Mouse (Mus musculus) kidney, embryonic 14.5 days (tissue): ENCODE measurements around the gene Eif2b4. TPM values are rescaled to one million over a fixed set of nuclear protein-coding genes. Genes with fewer than 3 reads are reported as not detected.
A peak's percentile ranks its signal among the peaks of the same experiment; 100 is the strongest.

Experiments used
- ATAC-seq: fragments of 200-750 bp; cut with Nextera tagmentation; 2 replicates; pipeline ENCODE4 v1.8.0; 2017; ENCODE audit warnings: moderate number of reproducible peaks, mild to moderate bottlenecking, moderate TSS enrichment, moderate library complexity; ENCODE audit not compliant: low FRiP score, low TSS enrichment
- H3K27ac ChIP-seq: fragments of 300-500 bp; sonication (generic); 2 replicates; pipeline ENCODE4 v1.5.1; 2014; ENCODE audit warnings: low read depth, mild to moderate bottlenecking, low read length, moderate library complexity, mixed read lengths
- H3K27me3 ChIP-seq: fragments of 300-500 bp; sonication (generic); 2 replicates; pipeline ENCODE4 v1.6.1; 2014; ENCODE audit warnings: mild to moderate bottlenecking, low read length; ENCODE audit not compliant: control insufficient read depth, insufficient read depth
- H3K36me3 ChIP-seq: fragments of 300-500 bp; sonication (generic); 2 replicates; pipeline ENCODE4 v1.6.1; 2014; ENCODE audit warnings: low read length, mixed read lengths; ENCODE audit not compliant: control insufficient read depth, insufficient read depth
- H3K4me1 ChIP-seq: fragments of 300-500 bp; sonication (generic); 2 replicates; pipeline ENCODE4 v1.6.1; 2014; ENCODE audit warnings: low read length, mixed read lengths; ENCODE audit not compliant: control insufficient read depth, insufficient read depth
- H3K4me2 ChIP-seq: fragments of 300-500 bp; sonication (generic); replicated peaks from 2 replicates; pipeline ENCODE4 v1.6.1; 2014; ENCODE audit warnings: low read depth, mild to moderate bottlenecking, low read length
- H3K4me3 ChIP-seq: fragments of 300-500 bp; sonication (generic); 2 replicates; pipeline ENCODE4 v1.5.1; 2014; ENCODE audit warnings: mild to moderate bottlenecking, low read length
- H3K9ac ChIP-seq: fragments of 300-500 bp; sonication (generic); 2 replicates; pipeline ENCODE4 v1.6.1; 2014; ENCODE audit warnings: low read depth, mild to moderate bottlenecking, low read length, moderate library complexity
- H3K9me3 ChIP-seq: fragments of 300-500 bp; sonication (generic); 2 replicates; pipeline ENCODE4 v1.6.1; 2016; ENCODE audit warnings: low read length; ENCODE audit not compliant: control insufficient read depth
- WGBS: fragments of 180-500 bp; shearing (Covaris S2); extraction: QIAGEN DNeasy Blood & Tissue Kit; methylation state at CpG from one replicate; pipeline ENCODE4 v1.1.7; 2014; 5-methylcytosine and 5-hydroxymethylcytosine counted together
- polyA plus RNA-seq: library from polyadenylated mRNA; unstranded; fragments of >200 nt; fragmentation: Nextera tagmentation; extraction: Ambion mirVana; gene quantifications from 2 replicates; pipeline ENCODE4 v1.2.1, GENCODE M21; 2014

Eif2b4 gene
- polyA plus RNA-seq, 1 experiment from 2014 or later = 67.3 TPM

- H3K4me2 ChIP-seq = no peak overlapping the region
- no peaks in the 10 kb centered on the region for H3K9me3 ChIP-seq
- H3K27me3 ChIP-seq = no peaks in the 10 kb centered on the region
- no peak overlapping the region for H3K4me3 ChIP-seq
- no peak overlapping the region for H3K9ac ChIP-seq
- no peak for ATAC-seq
- H3K4me1 ChIP-seq = peaks cover 5% of the 10 kb centered on the region
- WGBS = 95% methylated on average over 4 of the region's 4 CpGs
- H3K27ac ChIP-seq = no peak overlapping the region
- peaks cover 6% of the 10 kb centered on the region for H3K36me3 ChIP-seq
Observed at GRCm38 (mm10) chr5:31149781-31150180, 43.4 kb downstream of the Eif2b4 start.

GRCm38 (mm10) chr5:31138968-31139425 is 54.2 kb downstream of the Eif2b4 start:
- Histone ChIP-seq H3K27ac (no peak overlapping the region), H3K4me1 (no peaks in the 10 kb centered on the region), H3K9ac (no peak overlapping the region), H3K9me3 (no peaks in the 10 kb centered on the region), H3K4me2 (no peak overlapping the region), H3K36me3 (peaks cover 12% of the 10 kb centered on the region), H3K4me3 (peak overlapping the region; percentile 18; the same call in 1 of the 2 replicates), H3K27me3 (peaks cover 62% of the 10 kb centered on the region)
- ATAC-seq = 0 out of 2 replicates have a peak, but pooled peaks have one; percentile 3
- WGBS = 14% methylated on average over 9 of the region's 9 CpGs

- no peak within 1 kb of the TSS for H3K27ac ChIP-seq
- H3K4me2 ChIP-seq = peak within 1 kb of the TSS; percentile 38
- H3K9me3 ChIP-seq = no peaks in the 10 kb centered on the region
- no peaks in the 10 kb centered on the region for H3K4me1 ChIP-seq
- peak within 1 kb of the TSS; percentile 18 for H3K4me3 ChIP-seq
- H3K36me3 ChIP-seq = peaks cover 10% of the 10 kb centered on the region
- WGBS = 1% methylated on average over 51 of the region's 52 CpGs
- H3K9ac ChIP-seq = no peak within 1 kb of the TSS
- peaks cover 65% of the 10 kb centered on the region for H3K27me3 ChIP-seq
- peak; percentile 61 for ATAC-seq
Observed at GRCm38 (mm10) chr5:31138241-31138967, 54.8 kb downstream of the Eif2b4 start, which contains the start of gene Ucn. TSS of gene Ucn (minus strand) at chr5:31138829.

GRCm38 (mm10) chr5:31137658-31138057 is 55.6 kb downstream of the Eif2b4 start:
- Histone ChIP-seq H3K4me1 (no peaks in the 10 kb centered on the region), H3K27me3 (peaks cover 67% of the 10 kb centered on the region), H3K4me2 (peak overlapping the region; percentile 38), H3K36me3 (peaks cover 8% of the 10 kb centered on the region; the same call in 1 of the 2 replicates), H3K9me3 (no peaks in the 10 kb centered on the region), H3K9ac (no peak overlapping the region), H3K27ac (no peak overlapping the region), H3K4me3 (peak overlapping the region; percentile 18; the same call in 1 of the 2 replicates)
- ATAC-seq = no peak
- 1% methylated on average over 13 of the region's 13 CpGs for WGBS

Other genes with a start within 250 kb of the Eif2b4 start
- gene Cgref1, start 247.8 kb downstream of the Eif2b4 start, polyA plus RNA-seq = 7.5 and 10.4 TPM in 2 replicates
- 97.6 and 99.5 TPM in 2 replicates for gene Preb, start 233.1 kb downstream of the Eif2b4 start, polyA plus RNA-seq
- 0.51 and 0.83 TPM in 2 replicates for gene Tcf23, start 224.8 kb downstream of the Eif2b4 start, polyA plus RNA-seq
- gene Atraid, start 145.1 kb downstream of the Eif2b4 start, polyA plus RNA-seq = 144 and 160 TPM in 2 replicates
- 5.5 and 10.9 TPM in 2 replicates for gene Slc5a6, start 144.5 kb downstream of the Eif2b4 start, polyA plus RNA-seq
- gene Cad, start 138.7 kb downstream of the Eif2b4 start, polyA plus RNA-seq = 35.4 and 40.5 TPM in 2 replicates
- gene Dnajc5g, start 87.1 kb downstream of the Eif2b4 start, polyA plus RNA-seq = not detected in 2 replicates
- gene Slc30a3, start 85.2 kb downstream of the Eif2b4 start, polyA plus RNA-seq = 1.9 and 3.4 TPM in 2 replicates
- gene Trim54, start 76.7 kb downstream of the Eif2b4 start, polyA plus RNA-seq = not detected in 2 replicates
- gene Ucn, start 54.6 kb downstream of the Eif2b4 start, polyA plus RNA-seq = not detected in 2 replicates
- gene Mpv17, start 39.2 kb downstream of the Eif2b4 start, polyA plus RNA-seq = 67.5 and 68.3 TPM in 2 replicates
- 1.4 and 1.6 TPM in 2 replicates for gene Gm29609, start 13.5 kb downstream of the Eif2b4 start, polyA plus RNA-seq
- gene Gtf3c2, start 13.3 kb downstream of the Eif2b4 start, polyA plus RNA-seq = 51.6 and 85.6 TPM in 2 replicates
- gene Snx17, start 203 bp downstream of the Eif2b4 start, polyA plus RNA-seq = 110 and 133 TPM in 2 replicates
- gene Zfp513, start 8.9 kb upstream of the Eif2b4 start, polyA plus RNA-seq = 6.7 and 9.0 TPM in 2 replicates
- gene Ppm1g, start 27.3 kb upstream of the Eif2b4 start, polyA plus RNA-seq = 130 and 145 TPM in 2 replicates
- 115 and 153 TPM in 2 replicates for gene Nrbp1, start 47.4 kb upstream of the Eif2b4 start, polyA plus RNA-seq
- 0.39 and 0.72 TPM in 2 replicates for gene Gm9970, start 47.8 kb upstream of the Eif2b4 start, polyA plus RNA-seq
- gene Krtcap3, start 58.3 kb upstream of the Eif2b4 start, polyA plus RNA-seq = 28.0 and 31.8 TPM in 2 replicates
- gene Ift172, start 97.7 kb upstream of the Eif2b4 start, polyA plus RNA-seq = 26.3 and 31.9 TPM in 2 replicates
- 42.8 and 55.6 TPM in 2 replicates for gene Fndc4, start 102.7 kb upstream of the Eif2b4 start, polyA plus RNA-seq
- gene Gckr, start 104.0 kb upstream of the Eif2b4 start, polyA plus RNA-seq = 0.76 TPM in 1 of 2 replicates, not detected in the other